Mouse (Mus musculus): ENCODE measurements at regions not wholly inside any gene's neighbourhood (a gene's known extent, or its start where the extent isn't known, plus 50 kb on each side); places are given as distances from the start of the nearest gene placed in this dataset.

DNA sequence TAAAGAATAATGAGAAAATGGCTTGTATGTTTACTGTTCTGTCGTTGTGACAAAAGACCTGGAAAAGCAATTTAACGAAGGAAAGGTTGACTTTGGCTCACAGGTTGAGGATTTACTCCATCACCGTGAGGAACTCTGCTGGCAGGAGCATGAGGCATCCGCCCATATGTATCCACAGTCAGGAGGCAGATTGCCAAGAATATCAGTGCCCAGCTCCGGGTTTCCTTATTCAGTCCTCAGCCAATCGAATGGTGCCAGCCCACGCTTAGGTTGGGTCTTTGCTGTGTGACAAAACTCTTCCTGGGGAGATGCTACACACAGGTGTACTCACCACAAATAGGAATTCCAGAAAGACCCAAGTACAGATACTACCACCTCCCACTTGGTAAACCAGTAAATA, 327.9 kb downstream of the En1 start:
- no peaks in the 10 kb centered on the region for H3K9me3 ChIP-seq
- no peak overlapping the region for H3K4me2 ChIP-seq (replicated peaks)
- H3K27me3 ChIP-seq, result no peaks in the 10 kb centered on the region
- no peak overlapping the region for H3K27ac ChIP-seq (replicated peaks)
- 90% methylated on average over 7 of the region's 7 CpGs for WGBS
- H3K36me3 ChIP-seq, result no peaks in the 10 kb centered on the region
- no peaks in the 10 kb centered on the region for H3K4me1 ChIP-seq
- H3K9ac ChIP-seq (replicated peaks), result no peak overlapping the region
- H3K4me3 ChIP-seq, result no peak overlapping the region
- no peak for ATAC-seq (ENCODE audit: low FRiP score, low read depth)

- no peaks in the 10 kb centered on the region for H3K36me3 ChIP-seq
- H3K27ac ChIP-seq (replicated peaks), result no peak overlapping the region
- H3K4me1 ChIP-seq, result no peaks in the 10 kb centered on the region
- H3K27me3 ChIP-seq, result no peaks in the 10 kb centered on the region
- H3K4me2 ChIP-seq (replicated peaks), result no peak overlapping the region
- WGBS, result 87% methylated on average over 3 of the region's 3 CpGs
- no peak for ATAC-seq (ENCODE audit: low FRiP score, low read depth)
- H3K9ac ChIP-seq (replicated peaks), result no peak overlapping the region
- H3K4me3 ChIP-seq, result no peak overlapping the region
- H3K9me3 ChIP-seq, result no peaks in the 10 kb centered on the region
These were observed 333.1 kb downstream of the En1 start for GRCm38 (mm10) chr1:120935321-120935720.

DNA sequence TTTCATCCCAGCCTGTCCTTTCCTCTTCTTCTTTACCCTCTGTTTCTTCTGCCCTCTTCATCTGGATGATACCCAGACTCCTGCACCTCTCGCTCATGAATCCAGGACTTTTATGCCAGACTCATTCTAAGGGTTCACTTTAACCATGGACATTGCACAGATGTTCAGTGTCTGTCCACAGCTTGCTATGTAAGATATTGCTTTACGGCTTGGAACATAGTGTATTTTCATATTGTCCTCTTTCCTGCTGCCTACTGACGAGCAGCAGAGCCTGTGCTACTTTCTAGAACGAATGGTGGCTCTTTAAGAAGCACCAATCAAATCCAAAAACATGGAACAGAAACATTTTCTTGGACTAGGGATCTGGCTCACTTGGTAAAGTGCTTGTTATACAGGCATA, 341.5 kb downstream of the En1 start:
- no peaks in the 10 kb centered on the region for H3K27me3 ChIP-seq
- H3K27ac ChIP-seq (replicated peaks), result no peak overlapping the region
- no peaks in the 10 kb centered on the region for H3K4me1 ChIP-seq
- H3K4me2 ChIP-seq (replicated peaks), result no peak overlapping the region
- no peak overlapping the region for H3K4me3 ChIP-seq
- no peak overlapping the region for H3K9ac ChIP-seq (replicated peaks)
- no peaks in the 10 kb centered on the region for H3K36me3 ChIP-seq
- no peaks in the 10 kb centered on the region for H3K9me3 ChIP-seq
- no peak for ATAC-seq (ENCODE audit: low FRiP score, low read depth)
- WGBS, result 88% methylated on average over 4 of the region's 4 CpGs

DNA sequence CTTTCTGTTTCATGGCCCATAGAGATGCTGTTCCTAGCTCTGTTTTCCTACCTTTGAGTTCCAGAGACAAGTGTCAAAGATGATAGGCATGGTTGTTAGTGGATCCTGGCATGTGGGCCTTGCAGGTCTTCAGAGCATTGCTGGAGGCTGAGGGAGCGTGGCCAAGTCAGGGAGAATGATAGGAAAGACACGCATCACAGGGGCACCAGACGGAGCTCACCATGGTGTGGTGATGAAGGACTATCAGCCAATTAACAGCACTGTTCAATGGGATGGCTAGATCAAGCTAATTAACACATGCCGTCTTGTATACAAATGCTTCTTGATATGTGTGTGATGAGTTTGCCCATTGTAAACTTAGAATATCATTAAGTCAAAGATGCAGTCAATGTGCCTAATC, 344.1 kb downstream of the En1 start:
- Histone ChIP-seq H3K4me3 (no peak overlapping the region), H3K9ac (replicated peaks) (no peak overlapping the region), H3K4me2 (replicated peaks) (no peak overlapping the region), H3K27me3 (no peaks in the 10 kb centered on the region), H3K36me3 (no peaks in the 10 kb centered on the region), H3K27ac (replicated peaks) (no peak overlapping the region), H3K4me1 (no peaks in the 10 kb centered on the region), H3K9me3 (no peaks in the 10 kb centered on the region)
- no peak for ATAC-seq (ENCODE audit: low FRiP score, low read depth)
- WGBS, result 93% methylated on average over 4 of the region's 4 CpGs

DNA sequence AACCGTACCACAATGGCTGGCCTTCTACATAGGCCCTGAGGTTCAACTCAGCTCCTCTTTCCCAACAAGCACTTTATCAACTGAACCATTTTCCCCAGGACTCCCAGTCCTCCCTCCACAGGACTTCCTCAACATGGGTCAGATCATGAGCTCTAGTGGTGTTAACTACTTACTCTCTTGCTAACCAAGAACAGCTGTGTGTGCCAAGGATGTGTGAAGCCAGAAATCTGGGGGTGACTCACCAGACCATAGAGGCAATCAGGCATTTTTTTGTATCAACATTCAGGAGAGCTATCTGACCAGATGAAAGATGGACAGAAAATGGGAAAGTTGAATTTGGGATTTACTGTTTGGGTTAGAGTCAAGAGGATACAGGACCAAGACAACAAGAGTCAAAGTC, 359.0 kb downstream of the En1 start:
- WGBS, result 41% methylated on average over 1 of the region's 1 CpGs
- Histone ChIP-seq H3K9ac (replicated peaks) (no peak overlapping the region), H3K27ac (replicated peaks) (no peak overlapping the region), H3K9me3 (no peaks in the 10 kb centered on the region), H3K36me3 (no peaks in the 10 kb centered on the region), H3K4me2 (replicated peaks) (no peak overlapping the region), H3K27me3 (peaks cover 25% of the 10 kb centered on the region), H3K4me3 (no peak overlapping the region), H3K4me1 (peaks cover 11% of the 10 kb centered on the region; the same call in 1 of the 2 replicates)
- ATAC-seq (ENCODE audit: low FRiP score, low read depth), result no peak

DNA sequence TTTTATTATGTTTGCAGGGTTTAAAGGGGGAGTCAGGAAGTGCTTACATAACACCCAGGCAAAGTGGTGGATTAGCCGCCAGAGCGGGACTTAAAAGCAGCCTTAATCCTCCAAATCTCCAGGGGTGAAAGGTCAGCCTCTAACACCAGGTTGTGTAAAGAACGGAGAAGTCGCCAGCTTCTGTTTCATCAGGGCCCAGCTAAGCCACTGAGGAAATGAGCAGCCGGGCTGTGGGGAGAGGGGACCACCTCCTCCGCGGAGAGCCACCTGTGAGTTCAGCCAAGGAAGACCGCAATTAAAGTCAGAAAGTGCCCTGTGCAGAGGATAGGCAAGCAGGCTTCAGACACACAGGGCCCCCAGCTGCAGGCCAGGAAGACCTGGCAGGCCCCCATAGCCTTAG, 359.8 kb downstream of the En1 start:
- WGBS, result 2% methylated on average over 8 of the region's 8 CpGs
- no peaks in the 10 kb centered on the region for H3K9me3 ChIP-seq
- no peak overlapping the region for H3K27ac ChIP-seq (replicated peaks)
- no peak overlapping the region; the same call in 1 of the 2 replicates for H3K4me2 ChIP-seq (replicated peaks)
- H3K4me3 ChIP-seq, result no peak overlapping the region
- peaks cover 26% of the 10 kb centered on the region for H3K27me3 ChIP-seq
- H3K4me1 ChIP-seq, result peaks cover 11% of the 10 kb centered on the region; the same call in 1 of the 2 replicates
- no peaks in the 10 kb centered on the region for H3K36me3 ChIP-seq
- H3K9ac ChIP-seq (replicated peaks), result no peak overlapping the region
- 0 out of 2 replicates have a peak, but pooled peaks have one; percentile 35 for ATAC-seq (ENCODE audit: low FRiP score, low read depth)

GRCm38 (mm10) chr1:120963477-120964178, 361.4 kb downstream of the En1 start:
- peak overlapping the region; percentile 17; the same call in 1 of the 2 replicates for H3K4me3 ChIP-seq
- 26% methylated on average over 14 of the region's 14 CpGs for WGBS
- no peaks in the 10 kb centered on the region for H3K36me3 ChIP-seq
- peak; percentile 85 for ATAC-seq (ENCODE audit: low FRiP score, low read depth)
- H3K27ac ChIP-seq (replicated peaks), result no peak overlapping the region
- H3K27me3 ChIP-seq, result peaks cover 28% of the 10 kb centered on the region
- H3K4me2 ChIP-seq (replicated peaks), result peak overlapping the region; percentile 46
- no peak overlapping the region for H3K9ac ChIP-seq (replicated peaks)
- H3K4me1 ChIP-seq, result peaks cover 11% of the 10 kb centered on the region; the same call in 1 of the 2 replicates
- no peaks in the 10 kb centered on the region for H3K9me3 ChIP-seq

DNA sequence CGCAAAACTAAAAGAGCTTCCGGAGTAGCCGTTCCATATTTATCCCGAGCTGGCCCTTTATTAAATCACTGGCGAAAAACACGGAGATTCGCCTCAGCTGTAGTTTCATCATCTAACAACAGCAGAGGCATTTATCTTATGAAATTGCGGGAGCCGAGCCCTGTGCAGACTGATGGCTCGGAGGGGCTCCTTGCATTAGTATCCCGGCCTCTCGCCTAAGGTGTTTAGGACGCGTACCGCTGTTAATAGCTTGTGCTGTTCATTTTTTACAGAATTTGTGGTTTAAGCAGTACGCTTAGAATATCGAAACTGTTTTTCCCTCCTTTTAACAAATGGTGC, 361.9 kb downstream of the En1 start:
- Histone ChIP-seq H3K9ac (replicated peaks) (no peak overlapping the region), H3K27me3 (peaks cover 33% of the 10 kb centered on the region), H3K4me3 (peak overlapping the region; percentile 17; the same call in 1 of the 2 replicates), H3K27ac (replicated peaks) (no peak overlapping the region), H3K4me1 (peaks cover 11% of the 10 kb centered on the region; the same call in 1 of the 2 replicates), H3K4me2 (replicated peaks) (peak overlapping the region; percentile 46), H3K36me3 (no peaks in the 10 kb centered on the region), H3K9me3 (no peaks in the 10 kb centered on the region)
- 52% methylated on average over 17 of the region's 17 CpGs for WGBS
- no peak for ATAC-seq (ENCODE audit: low FRiP score, low read depth)

DNA sequence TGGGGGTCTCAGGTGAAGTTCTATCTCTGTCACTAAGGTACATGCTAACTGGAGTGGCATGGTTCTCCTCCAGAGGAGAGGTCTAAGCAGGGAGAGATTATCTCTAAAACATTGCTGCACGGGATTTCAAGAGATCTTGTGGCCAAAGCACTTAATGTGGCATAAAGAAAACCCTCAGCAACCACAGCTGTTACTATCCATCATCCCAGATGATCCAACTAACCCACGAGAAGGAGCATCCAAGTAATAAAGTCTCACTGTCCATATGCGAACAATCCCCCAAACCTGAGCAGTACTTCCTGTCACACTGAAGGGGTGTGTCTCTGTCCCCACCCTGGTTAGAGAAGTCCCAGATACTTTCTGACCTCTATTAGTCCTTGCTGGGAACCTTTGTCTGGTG, 363.9 kb downstream of the En1 start:
- peaks cover 11% of the 10 kb centered on the region; the same call in 1 of the 2 replicates for H3K4me1 ChIP-seq
- no peak overlapping the region for H3K4me2 ChIP-seq (replicated peaks)
- H3K27ac ChIP-seq (replicated peaks), result no peak overlapping the region
- no peak overlapping the region for H3K4me3 ChIP-seq
- ATAC-seq (ENCODE audit: low FRiP score, low read depth), result no peak
- no peaks in the 10 kb centered on the region for H3K36me3 ChIP-seq
- no peak overlapping the region for H3K9ac ChIP-seq (replicated peaks)
- no peaks in the 10 kb centered on the region for H3K9me3 ChIP-seq
- H3K27me3 ChIP-seq, result peaks cover 26% of the 10 kb centered on the region; the same call in 1 of the 2 replicates
- WGBS, result 82% methylated on average over 3 of the region's 3 CpGs

DNA sequence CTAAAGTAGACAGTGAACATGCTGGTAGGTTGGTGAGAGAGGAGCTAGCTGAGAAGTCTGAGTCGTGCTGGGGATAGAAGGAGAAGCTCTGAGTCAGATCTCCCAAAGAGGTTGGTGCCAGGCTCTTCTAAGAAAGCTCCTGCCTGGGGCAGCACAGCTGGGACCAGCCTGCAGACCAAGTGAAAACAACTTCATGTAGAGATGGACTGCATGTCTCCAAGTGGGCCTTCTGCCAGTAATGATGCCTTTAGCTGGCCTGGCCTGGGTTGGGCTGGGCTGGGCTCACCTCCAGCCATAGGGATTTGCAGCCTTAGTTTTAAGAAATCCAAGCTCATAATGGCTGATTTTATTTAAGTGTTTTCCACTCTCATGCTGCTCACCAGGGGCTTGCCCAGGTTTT, 357.7 kb downstream of the Insig2 start:
- Histone ChIP-seq H3K4me3 (no peak overlapping the region), H3K9ac (replicated peaks) (no peak overlapping the region), H3K27ac (replicated peaks) (no peak overlapping the region), H3K27me3 (no peaks in the 10 kb centered on the region), H3K4me2 (replicated peaks) (no peak overlapping the region), H3K4me1 (no peaks in the 10 kb centered on the region), H3K9me3 (no peaks in the 10 kb centered on the region), H3K36me3 (no peaks in the 10 kb centered on the region)
- no peak for ATAC-seq (ENCODE audit: low FRiP score, low read depth)
- WGBS, result 76% methylated on average over 1 of the region's 1 CpGs

GRCm38 (mm10) chr1:121004535-121004934, 327.9 kb downstream of the Insig2 start:
- 95% methylated on average over 7 of the region's 7 CpGs for WGBS
- ATAC-seq (ENCODE audit: low FRiP score, low read depth), result no peak

DNA sequence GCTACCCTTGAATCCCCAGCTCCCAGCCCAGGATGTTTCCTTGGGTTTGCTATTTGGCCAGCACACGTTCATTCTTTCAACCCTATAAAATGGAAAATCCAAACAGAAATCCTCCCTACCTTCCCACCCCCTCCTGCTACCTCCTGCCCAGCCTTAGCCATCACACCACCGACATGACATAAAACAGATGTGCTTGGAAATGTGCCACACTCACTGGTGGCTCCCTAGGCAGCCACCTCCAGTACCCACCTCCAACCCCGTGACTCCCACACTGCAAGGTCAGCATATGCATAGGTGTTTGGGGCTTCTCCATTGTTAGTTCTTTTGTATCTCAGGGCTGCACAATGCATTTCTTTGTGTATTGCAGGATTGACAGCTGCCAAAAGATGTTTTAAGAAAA, 327.2 kb downstream of the Insig2 start:
- Histone ChIP-seq H3K4me1 (no peaks in the 10 kb centered on the region), H3K4me2 (replicated peaks) (no peak overlapping the region), H3K9ac (replicated peaks) (no peak overlapping the region), H3K27me3 (no peaks in the 10 kb centered on the region), H3K36me3 (no peaks in the 10 kb centered on the region), H3K9me3 (peaks cover 2% of the 10 kb centered on the region; the same call in 1 of the 2 replicates), H3K4me3 (no peak overlapping the region), H3K27ac (replicated peaks) (no peak overlapping the region)
- 51% methylated on average over 3 of the region's 3 CpGs for WGBS
- no peak for ATAC-seq (ENCODE audit: low FRiP score, low read depth)

More at GRCm38 (mm10) chr1:121004535-121004934, 327.9 kb downstream of the Insig2 start:
- no peak overlapping the region for H3K9ac ChIP-seq (replicated peaks)
- no peaks in the 10 kb centered on the region for H3K27me3 ChIP-seq
- no peak overlapping the region for H3K4me3 ChIP-seq
- no peaks in the 10 kb centered on the region for H3K36me3 ChIP-seq
- H3K9me3 ChIP-seq, result no peaks in the 10 kb centered on the region
- H3K4me2 ChIP-seq (replicated peaks), result no peak overlapping the region
- H3K4me1 ChIP-seq, result no peaks in the 10 kb centered on the region
- H3K27ac ChIP-seq (replicated peaks), result no peak overlapping the region

DNA sequence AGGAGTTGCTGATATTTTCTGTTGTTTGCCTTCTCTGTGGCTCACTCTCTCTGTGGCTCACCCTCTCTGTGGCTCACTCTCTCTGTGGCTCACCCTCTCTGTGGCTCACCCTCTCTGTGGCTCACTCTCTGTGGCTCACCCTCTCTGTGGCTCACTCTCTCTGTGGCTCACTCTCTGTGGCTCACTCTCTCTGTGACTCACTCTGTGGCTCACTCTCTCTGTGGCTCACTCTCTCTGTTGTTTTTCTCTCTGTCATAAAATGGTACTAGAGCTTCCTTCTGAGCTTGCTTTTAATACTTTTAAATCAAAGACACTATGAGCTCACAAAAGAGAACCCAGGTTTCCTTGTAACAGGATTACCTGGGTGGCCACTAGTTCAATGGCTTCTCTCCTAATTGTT, 320.3 kb downstream of the Insig2 start:
- H3K9ac ChIP-seq (replicated peaks), result no peak overlapping the region
- H3K27ac ChIP-seq (replicated peaks), result no peak overlapping the region
- ATAC-seq (ENCODE audit: low FRiP score, low read depth), result no peak
- peaks cover 3% of the 10 kb centered on the region; the same call in 1 of the 2 replicates for H3K9me3 ChIP-seq
- no peak overlapping the region for H3K4me2 ChIP-seq (replicated peaks)
- H3K36me3 ChIP-seq, result no peaks in the 10 kb centered on the region
- H3K27me3 ChIP-seq, result no peaks in the 10 kb centered on the region
- H3K4me3 ChIP-seq, result no peak overlapping the region
- no peaks in the 10 kb centered on the region for H3K4me1 ChIP-seq

All from midbrain, embryonic 12.5 days (tissue).